Comparison of ENCODE assay signal across 28 mouse cellular contexts in the genomic region with DNA sequence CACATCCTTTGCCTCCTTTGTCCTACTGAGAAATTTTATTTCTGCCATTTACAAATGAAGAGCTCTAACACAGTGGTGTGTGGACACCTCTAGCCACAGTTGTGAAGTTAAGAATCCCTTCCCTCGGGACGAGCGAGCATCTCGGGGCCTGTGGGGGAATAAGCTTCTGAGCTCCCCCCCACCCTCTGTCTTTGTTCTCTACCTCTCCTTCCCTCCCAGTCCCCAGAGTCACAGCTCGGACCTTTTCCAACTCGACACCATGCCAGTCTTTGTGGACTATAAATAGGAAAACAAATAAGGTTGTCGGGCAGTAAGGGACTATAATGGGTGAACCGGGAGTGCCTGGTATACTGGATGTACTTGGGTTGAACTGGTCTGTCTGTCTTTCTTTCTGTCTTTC. TPM values are rescaled to one million over a fixed set of nuclear protein-coding genes. Genes with fewer than 3 reads are reported as not detected.
DNase-seq lines count a peak whose midpoint lies in the region; ATAC-seq lines count a peak whose summit lies in the region.
"Had no signal": no experiment of that assay in that cellular context is flagged by ENCODE, and none has a peak within 500 bp of the region (broad histone marks: within the 10 kb centered on the region; RNA-seq: fewer than 3 reads in every experiment).

No protein-coding gene starts in this region.

- H3K4me2 ChIP-seq in heart, embryonic 12.5 days: no peak overlapping the region
- no peak overlapping the region for H3K4me2 ChIP-seq in midbrain, embryonic 11.5 days
- H3K4me2 ChIP-seq: embryonic facial prominence, embryonic 12.5 days; forebrain, embryonic 12.5 days; liver, embryonic 13.5 days; midbrain, embryonic 13.5 days; neural tube, embryonic 12.5 days had no signal

- WGBS in heart, embryonic 12.5 days: 67% methylated on average over 8 of the region's 8 CpGs
- 74% methylated on average over 8 of the region's 8 CpGs for WGBS in midbrain, embryonic 11.5 days
- 78% methylated on average over 8 of the region's 8 CpGs for WGBS in midbrain, embryonic 10.5 days

- intact Hi-C loops in heart, postnatal 10 days (cut with DNase I): no loop called here
- intact Hi-C loops in heart, postnatal 14 days (cut with DNase I): loop anchor here (5.0 kb wide), 1 partner anchor 119 kb away; no protein-coding TSS in a partner anchor

- H3K36me3 ChIP-seq in heart, embryonic 12.5 days: no peaks in the 10 kb centered on the region
- H3K36me3 ChIP-seq in midbrain, embryonic 11.5 days (ENCODE audit: control insufficient read depth, insufficient read depth, low read length): no peaks in the 10 kb centered on the region
- no peaks in the 10 kb centered on the region for H3K36me3 ChIP-seq in midbrain, embryonic 10.5 days
- H3K36me3 ChIP-seq: embryonic facial prominence, embryonic 12.5 days; forebrain, embryonic 12.5 days; liver, embryonic 13.5 days; midbrain, embryonic 13.5 days; neural tube, embryonic 12.5 days had no signal

- H3K27me3 ChIP-seq in heart, embryonic 12.5 days (replicated peaks): 0 out of 2 replicates have a peak, but pooled peaks cover 7% of the 10 kb centered on the region
- no peaks in the 10 kb centered on the region for H3K27me3 ChIP-seq in midbrain, embryonic 11.5 days (ENCODE audit: control insufficient read depth, insufficient read depth, low read length)
- H3K27me3 ChIP-seq in midbrain, embryonic 10.5 days (ENCODE audit: low read depth, poor library complexity, severe bottlenecking): no peaks in the 10 kb centered on the region
- H3K27me3 ChIP-seq: embryonic facial prominence, embryonic 12.5 days; forebrain, embryonic 12.5 days; midbrain, embryonic 13.5 days; neural tube, embryonic 12.5 days had no signal

- H3K4me1 ChIP-seq in heart, embryonic 12.5 days (replicated peaks): 0 out of 2 replicates have a peak, but pooled peaks cover 9% of the 10 kb centered on the region
- no peaks in the 10 kb centered on the region for H3K4me1 ChIP-seq in midbrain, embryonic 11.5 days (ENCODE audit: control insufficient read depth, insufficient read depth, low read length)
- no peaks in the 10 kb centered on the region; the same call in 1 of the 2 replicates for H3K4me1 ChIP-seq in midbrain, embryonic 10.5 days
- H3K4me1 ChIP-seq: embryonic facial prominence, embryonic 12.5 days; liver, embryonic 13.5 days; midbrain, embryonic 13.5 days; neural tube, embryonic 12.5 days had no signal

- no peak overlapping the region for H3K27ac ChIP-seq in heart, embryonic 12.5 days (ENCODE audit: poor library complexity, severe bottlenecking)
- H3K27ac ChIP-seq in midbrain, embryonic 11.5 days (ENCODE audit: low read depth, low read length): no peak overlapping the region
- no peak overlapping the region for H3K27ac ChIP-seq in midbrain, embryonic 10.5 days (replicated peaks)
- H3K27ac ChIP-seq: embryonic facial prominence, embryonic 12.5 days; forebrain, embryonic 12.5 days; liver, embryonic 13.5 days; midbrain, embryonic 13.5 days; neural tube, embryonic 12.5 days had no signal

- H3K4me3 ChIP-seq in heart, embryonic 12.5 days: no peak overlapping the region
- H3K4me3 ChIP-seq in midbrain, embryonic 11.5 days (ENCODE audit: low read depth, low read length): no peak overlapping the region
- H3K4me3 ChIP-seq in midbrain, embryonic 10.5 days: no peak overlapping the region
- H3K4me3 ChIP-seq: embryonic facial prominence, embryonic 12.5 days; erythroblast, embryonic 14.5 days; forebrain, embryonic 12.5 days; liver, embryonic 13.5 days; midbrain, embryonic 13.5 days; neural tube, embryonic 12.5 days had no signal

- H3K9ac ChIP-seq in heart, embryonic 12.5 days: no peak overlapping the region
- H3K9ac ChIP-seq in midbrain, embryonic 11.5 days (ENCODE audit: low read length): no peak overlapping the region
- H3K9ac ChIP-seq: embryonic facial prominence, embryonic 12.5 days; forebrain, embryonic 12.5 days; liver, embryonic 13.5 days; midbrain, embryonic 13.5 days; neural tube, embryonic 12.5 days had no signal

- H3K9me3 ChIP-seq in heart, embryonic 12.5 days (replicated peaks): no peaks in the 10 kb centered on the region
- H3K9me3 ChIP-seq in midbrain, embryonic 11.5 days (ENCODE audit: control insufficient read depth, low read length): no peaks in the 10 kb centered on the region
- H3K9me3 ChIP-seq in midbrain, embryonic 10.5 days (replicated peaks): no peaks in the 10 kb centered on the region
- H3K9me3 ChIP-seq: embryonic facial prominence, embryonic 12.5 days; forebrain, embryonic 12.5 days; liver, embryonic 13.5 days; midbrain, embryonic 13.5 days; neural tube, embryonic 12.5 days had no signal

- ATAC-seq in heart, embryonic 12.5 days (ENCODE audit: insufficient number of reproducible peaks, low FRiP score): no peak
- ATAC-seq in midbrain, embryonic 11.5 days (ENCODE audit: low FRiP score): no peak
- ATAC-seq in erythroblast, adult 5-6 weeks (replicated peaks; ENCODE audit: low FRiP score, poor library complexity, severe bottlenecking): no peak
- ATAC-seq: CD4-positive, CD25-positive, alpha-beta regulatory T cell, adult 4 months; midbrain, embryonic 13.5 days had no signal

- DNase-seq in adrenal gland, postnatal 14 days: peak; percentile 35
- DNase-seq in adrenal gland, postnatal 25 days: no peak
- peak; percentile 66 to 74 for DNase-seq in heart, postnatal 10 days
- DNase-seq in midbrain, embryonic 11.5 days (ENCODE audit: low spot score, missing footprints): peak; percentile 23
- DNase-seq in midbrain, embryonic 10.5 days (ENCODE audit: low spot score): no peak
- peak; percentile 31 to 62 for DNase-seq in heart, postnatal 14 days
- DNase-seq: cerebellum, adult 11 months; cerebellum, adult 9-11 months; gastrocnemius, postnatal 25 days; kidney, adult 18-20 months; kidney, postnatal 4 days; liver, embryonic 13.5 days; lung, adult 2 months; lung, postnatal 14 days; retina, postnatal 1 day; right cerebral cortex, postnatal 4 days; thymus, adult 18-20 months; thymus, postnatal 36 days had no signal

RNA-seq across cellular contexts. Expression of a gene that starts 27.3 kb away (rescaled TPM):
- total RNA-seq in adrenal gland, postnatal 14 days (2021): 245 and 250 TPM in 2 replicates
- total RNA-seq in adrenal gland, postnatal 25 days (2021): 310 and 340 TPM in 2 replicates
- 1 to 10 TPM; 6.4 to 6.8 TPM for total RNA-seq in heart, postnatal 10 days (2021)
- polyA plus RNA-seq in heart, embryonic 12.5 days (2016; fragmentation: Nextera tagmentation; extraction: Ambion mirVana): 0.10 and 0.47 TPM in 2 replicates
- 0.58 and 0.83 TPM in 2 replicates for polyA plus RNA-seq in midbrain, embryonic 11.5 days (2014; fragmentation: Nextera tagmentation; extraction: Ambion mirVana)
- 0.64 and 0.71 TPM in 2 replicates for polyA plus RNA-seq in midbrain, embryonic 10.5 days (2016; fragmentation: Nextera tagmentation; extraction: Ambion mirVana)
- total RNA-seq in heart, postnatal 14 days (2021): 1 to 10 TPM; 4.2 to 4.6 TPM
- not detected in 2 replicates for total RNA-seq in erythroblast, adult 5-6 weeks (2015; ENCODE audit: low replicate concordance)
- total RNA-seq in erythroblast, adult 5-6 weeks (2017; ENCODE audit: low replicate concordance): not detected in 2 replicates
- total RNA-seq: megakaryocyte progenitor cell, adult 5-6 weeks had no signal
- polyA plus RNA-seq: erythroblast, embryonic 14.5 days; heart, embryonic 14.5 days had no signal

RNA-seq across cellular contexts. Expression of a gene that starts 35.4 kb away (rescaled TPM):
- total RNA-seq in adrenal gland, postnatal 14 days (2021): 81.4 and 83.4 TPM in 2 replicates
- total RNA-seq in adrenal gland, postnatal 25 days (2021): 94.6 and 114 TPM in 2 replicates
- 10 to 100 TPM; 46.6 to 53.5 TPM for total RNA-seq in heart, postnatal 10 days (2021)
- polyA plus RNA-seq in heart, embryonic 12.5 days (2016; fragmentation: Nextera tagmentation; extraction: Ambion mirVana): 31.4 and 35.1 TPM in 2 replicates
- 50.7 and 51.9 TPM in 2 replicates for polyA plus RNA-seq in midbrain, embryonic 11.5 days (2014; fragmentation: Nextera tagmentation; extraction: Ambion mirVana)
- polyA plus RNA-seq in midbrain, embryonic 10.5 days (2016; fragmentation: Nextera tagmentation; extraction: Ambion mirVana): 49.1 and 52.4 TPM in 2 replicates
- total RNA-seq in heart, postnatal 14 days (2021): 10 to 100 TPM; 48.0 to 49.4 TPM
- 59.4 and 93.4 TPM in 2 replicates for total RNA-seq in erythroblast, adult 5-6 weeks (2015; ENCODE audit: low replicate concordance)
- 169 and 215 TPM in 2 replicates for total RNA-seq in erythroblast, adult 5-6 weeks (2017; ENCODE audit: low replicate concordance)

Comparison
In these comparisons a context has a peak if more than half of its experiments do, and no peak if none do; other contexts are left out.
1. DNase-seq: peak in adrenal gland, postnatal 14 days (single experiment), heart, postnatal 10 days (2 of 2), midbrain, embryonic 11.5 days (single experiment) and heart, postnatal 14 days (2 of 2); none in adrenal gland, postnatal 25 days (single experiment) and midbrain, embryonic 10.5 days (single experiment).
2. RNA of a gene that starts 27.3 kb away (total RNA-seq): 310 to 340 TPM in adrenal gland, postnatal 25 days and 245 to 250 TPM in adrenal gland, postnatal 14 days; 6.4 to 6.8 TPM in heart, postnatal 10 days, 4.2 to 4.6 TPM in heart, postnatal 14 days and not detected in erythroblast, adult 5-6 weeks; every median in the first group is over 10 times any median in the second.